Mouse (Mus musculus) lung, embryonic 14.5 days (tissue): ENCODE measurements around the gene Pstpip1. TPM values are rescaled to one million over a fixed set of nuclear protein-coding genes. Genes with fewer than 3 reads are reported as not detected.

Experiments used
- ATAC-seq: fragments of 200-750 bp; cut with Nextera tagmentation; 2 replicates; pipeline ENCODE4 v1.8.0; 2017; ENCODE audit warnings: mild to moderate bottlenecking, moderate TSS enrichment, moderate library complexity; ENCODE audit not compliant: insufficient read depth
- DNase-seq: peaks from one replicate; pipeline ENCODE4 v3.0.0-alpha.2; 2015
- H3K27ac ChIP-seq: fragments of 300-500 bp; sonication (generic); 2 replicates; pipeline ENCODE4 v1.5.1; 2014; ENCODE audit warnings: low read depth, mild to moderate bottlenecking, moderate library complexity
- H3K27me3 ChIP-seq: fragments of 300-500 bp; sonication (generic); 2 replicates; pipeline ENCODE4 v1.6.1; 2014; ENCODE audit warnings: low read length, control low read depth; ENCODE audit not compliant: insufficient read depth
- H3K36me3 ChIP-seq: fragments of 300-500 bp; sonication (generic); 2 replicates; pipeline ENCODE4 v1.6.1; 2014; ENCODE audit warnings: control low read depth; ENCODE audit not compliant: insufficient read depth
- H3K4me1 ChIP-seq: fragments of 300-500 bp; sonication (generic); 2 replicates; pipeline ENCODE4 v1.6.1; 2014; ENCODE audit warnings: antibody characterized with exemption, control low read depth; ENCODE audit not compliant: insufficient read depth
- H3K4me2 ChIP-seq: fragments of 300-500 bp; sonication (generic); 2 replicates; pipeline ENCODE4 v1.6.1; 2014; ENCODE audit warnings: mild to moderate bottlenecking
- H3K4me3 ChIP-seq: fragments of 300-500 bp; sonication (generic); 2 replicates; pipeline ENCODE4 v1.5.1; 2014; ENCODE audit warnings: low read depth, low read length
- H3K9ac ChIP-seq: fragments of 300-500 bp; sonication (generic); 2 replicates; pipeline ENCODE4 v1.6.1; 2014
- H3K9me3 ChIP-seq: fragments of 300-500 bp; sonication (generic); 2 replicates; pipeline ENCODE4 v1.6.1; 2016; ENCODE audit warnings: low read depth, low read length, control low read depth
- CTCF ChIP-seq: IDR thresholded peaks from 2 replicates; pipeline ENCODE4 v1.5.1; 2016; ENCODE audit warnings: antibody characterized with exemption, low read depth
- WGBS: fragments of 180-500 bp; shearing (Covaris S2); extraction: QIAGEN DNeasy Blood & Tissue Kit; methylation state at CpG from one replicate; pipeline ENCODE4 v1.1.7; 2014; 5-methylcytosine and 5-hydroxymethylcytosine counted together
- polyA plus RNA-seq: library from polyadenylated mRNA; unstranded; fragments of >200 nt; fragmentation: Nextera tagmentation; extraction: Ambion mirVana; gene quantifications from 2 replicates; pipeline ENCODE4 v1.2.1, GENCODE M21; 2014

The Pstpip1 gene
- polyA plus RNA-seq, 1 experiment from 2014 or later: 0.83 TPM

GRCm38 (mm10) chr9:56131813-56132525 is 42.2 kb downstream of the Pstpip1 start:
- Histone ChIP-seq H3K4me3 (no peak overlapping the region), H3K36me3 (peaks cover 97% of the 10 kb centered on the region), H3K9me3 (no peaks in the 10 kb centered on the region), H3K27ac (no peak overlapping the region), H3K27me3 (no peaks in the 10 kb centered on the region), H3K9ac (no peak overlapping the region), H3K4me1 (no peaks in the 10 kb centered on the region), H3K4me2 (no peak overlapping the region)
- ATAC-seq (no peak), DNase-seq (peak; percentile 37)
- TF ChIP-seq CTCF: no peak
- 40% methylated on average over 10 of the region's 10 CpGs for WGBS

- no peak for TF ChIP-seq CTCF
- H3K27ac ChIP-seq: 0 out of 2 replicates have a peak overlapping the region, but pooled peaks have one; percentile 8
- H3K9me3 ChIP-seq: no peaks in the 10 kb centered on the region
- H3K36me3 ChIP-seq: peaks cover 88% of the 10 kb centered on the region
- no peak overlapping the region for H3K4me3 ChIP-seq
- H3K4me2 ChIP-seq: no peak overlapping the region
- H3K4me1 ChIP-seq: no peaks in the 10 kb centered on the region
- 83% methylated on average over 5 of the region's 5 CpGs for WGBS
- no peak for DNase-seq
- ATAC-seq: no peak
- no peaks in the 10 kb centered on the region for H3K27me3 ChIP-seq
- no peak overlapping the region for H3K9ac ChIP-seq
Measured at GRCm38 (mm10) chr9:56133970-56134369, 44.2 kb downstream of the Pstpip1 start.

GRCm38 (mm10) chr9:56134614-56135013 is 44.9 kb downstream of the Pstpip1 start:
- Histone ChIP-seq H3K36me3 (peaks cover 85% of the 10 kb centered on the region), H3K27ac (0 out of 2 replicates have a peak overlapping the region, but pooled peaks have one; percentile 8)
- WGBS: 78% methylated on average over 4 of the region's 4 CpGs

GRCm38 (mm10) chr9:56135590-56136197 is 45.9 kb downstream of the Pstpip1 start:
- Histone ChIP-seq H3K27me3 (no peaks in the 10 kb centered on the region), H3K4me1 (no peaks in the 10 kb centered on the region), H3K27ac (no peak overlapping the region), H3K36me3 (peaks cover 76% of the 10 kb centered on the region), H3K4me3 (no peak overlapping the region), H3K9me3 (no peaks in the 10 kb centered on the region), H3K9ac (no peak overlapping the region), H3K4me2 (no peak overlapping the region)
- WGBS: 90% methylated on average over 4 of the region's 4 CpGs
- no peak for TF ChIP-seq CTCF
- ATAC-seq (no peak), DNase-seq (no peak)

More at GRCm38 (mm10) chr9:56134614-56135013, 44.9 kb downstream of the Pstpip1 start:
- H3K4me1 ChIP-seq: no peaks in the 10 kb centered on the region
- no peak overlapping the region for H3K4me3 ChIP-seq
- ATAC-seq (no peak), DNase-seq (no peak)
- H3K27me3 ChIP-seq: no peaks in the 10 kb centered on the region
- no peak for TF ChIP-seq CTCF
- no peaks in the 10 kb centered on the region for H3K9me3 ChIP-seq
- no peak overlapping the region for H3K4me2 ChIP-seq
- no peak overlapping the region for H3K9ac ChIP-seq

- Histone ChIP-seq H3K9ac (no peak overlapping the region), H3K36me3 (peaks cover 67% of the 10 kb centered on the region), H3K9me3 (no peaks in the 10 kb centered on the region), H3K27me3 (no peaks in the 10 kb centered on the region), H3K27ac (no peak overlapping the region), H3K4me3 (no peak overlapping the region), H3K4me1 (no peaks in the 10 kb centered on the region), H3K4me2 (no peak overlapping the region)
- TF ChIP-seq CTCF: no peak
- 86% methylated on average over 9 of the region's 9 CpGs for WGBS
- ATAC-seq (no peak), DNase-seq (no peak)
Measured at GRCm38 (mm10) chr9:56141776-56142175, 52.0 kb downstream of the Pstpip1 start.

- Histone ChIP-seq H3K9ac (no peak overlapping the region), H3K9me3 (no peaks in the 10 kb centered on the region), H3K4me3 (no peak overlapping the region), H3K4me1 (no peaks in the 10 kb centered on the region), H3K4me2 (no peak overlapping the region), H3K36me3 (peaks cover 59% of the 10 kb centered on the region), H3K27ac (no peak overlapping the region), H3K27me3 (no peaks in the 10 kb centered on the region)
- no peak for ATAC-seq
- no peak for DNase-seq
- TF ChIP-seq CTCF: no peak
- 90% methylated on average over 7 of the region's 7 CpGs for WGBS
Measured at GRCm38 (mm10) chr9:56144366-56145003, 54.7 kb downstream of the Pstpip1 start.

GRCm38 (mm10) chr9:56146326-56146923 is 56.7 kb downstream of the Pstpip1 start:
- Histone ChIP-seq H3K4me3 (no peak overlapping the region), H3K4me2 (no peak overlapping the region), H3K4me1 (no peaks in the 10 kb centered on the region), H3K9ac (no peak overlapping the region), H3K36me3 (peaks cover 56% of the 10 kb centered on the region), H3K27me3 (no peaks in the 10 kb centered on the region), H3K9me3 (no peaks in the 10 kb centered on the region), H3K27ac (no peak overlapping the region)
- ATAC-seq (no peak), DNase-seq (no peak)
- WGBS: 91% methylated on average over 16 of the region's 16 CpGs
- no peak for TF ChIP-seq CTCF
